Mouse (Mus musculus) retina, embryonic 14.5 days (tissue): ENCODE results near the gene Ccm2.
"Not testable (repeated sequence)": the region's sequence is repeated elsewhere in the genome, so short reads cannot be mapped to it uniquely, and the experiment has no call there.

Experiments used
- DNase-seq: peaks from one replicate; pipeline ENCODE4 v3.0.0-alpha.2; 2015; ENCODE audit warnings: low spot score

Gene Ccm2

GRCm38 (mm10) chr11:6546205-6547013 is at the start of gene Ccm2:
Ccm2 (plus strand) TSS chr11:6546887.
- DNase-seq = peak; percentile 93

- no peak for DNase-seq
These were observed 49.3 kb upstream of the Ccm2 start for GRCm38 (mm10) chr11:6497311-6497948.

GRCm38 (mm10) chr11:6502506-6502905 is 44.2 kb upstream of the Ccm2 start:
- DNase-seq = no peak

DNA sequence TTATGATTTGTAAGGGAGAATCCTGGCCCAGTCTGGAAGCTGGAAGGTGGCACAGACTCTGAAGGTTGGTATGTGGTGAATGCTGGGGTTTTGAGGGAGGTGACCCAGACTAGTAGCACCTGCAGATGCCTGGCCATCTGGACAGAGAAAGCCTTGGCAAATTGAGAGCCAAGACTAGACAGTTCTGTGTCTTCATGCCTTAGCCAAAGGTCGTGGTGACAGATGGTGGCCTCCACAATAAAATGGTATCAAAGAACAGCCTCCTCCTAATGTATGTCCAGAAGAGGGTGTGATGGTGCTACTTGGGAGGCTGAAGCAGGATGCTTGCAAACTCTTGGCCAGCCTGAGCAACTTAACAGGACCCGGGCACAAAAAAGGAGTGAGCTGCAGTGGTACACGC is 42.5 kb upstream of the Ccm2 start:
- no peak for DNase-seq

- no peak for DNase-seq
These were observed 42.0 kb upstream of the Ccm2 start for GRCm38 (mm10) chr11:6504689-6505088.

GRCm38 (mm10) chr11:6506516-6506915 is 40.2 kb upstream of the Ccm2 start:
- no peak for DNase-seq

GRCm38 (mm10) chr11:6508269-6508876 is 38.3 kb upstream of the Ccm2 start:
- no peak for DNase-seq

GRCm38 (mm10) chr11:6514837-6515236 is 31.9 kb upstream of the Ccm2 start:
- DNase-seq = peak; percentile 56

GRCm38 (mm10) chr11:6519491-6520033 is 27.1 kb upstream of the Ccm2 start:
- no peak for DNase-seq

DNA sequence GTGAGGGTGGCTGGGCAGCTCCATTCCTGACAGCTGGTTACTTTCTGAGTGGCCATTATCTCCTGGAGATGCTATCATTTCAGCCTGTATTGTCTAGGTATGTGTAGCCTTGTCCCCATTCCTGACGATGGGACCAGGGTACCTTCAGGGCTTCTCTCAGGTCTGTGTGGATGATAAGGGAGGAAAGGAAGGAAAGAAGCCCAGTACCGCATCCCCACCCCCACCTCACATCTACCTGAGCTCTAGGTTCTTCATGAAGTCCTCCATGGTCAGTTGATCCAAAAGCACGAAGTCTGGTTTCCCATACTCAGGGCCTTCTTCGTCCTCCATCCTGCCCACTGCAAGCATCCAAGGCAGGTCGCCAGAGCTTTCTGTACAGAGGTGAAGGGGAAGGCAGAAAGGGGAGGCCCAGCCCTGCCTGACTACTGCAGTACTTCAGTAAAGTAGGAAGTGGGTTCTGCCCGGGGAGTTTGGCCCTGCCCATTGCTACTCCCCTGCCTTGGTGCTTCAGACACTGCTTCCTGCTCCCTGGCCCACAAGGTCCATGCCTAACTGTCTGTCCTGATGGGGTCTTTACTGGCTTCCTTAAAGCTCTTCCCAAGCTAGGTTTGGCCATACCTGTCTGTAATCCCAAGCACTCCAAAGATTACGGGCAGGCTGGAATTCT is 26.0 kb upstream of the Ccm2 start, which contains the start of gene Myo1g:
TSS of gene Myo1g (minus strand) at position 459 of the 667 bp plus-strand sequence.
- no peak for DNase-seq

GRCm38 (mm10) chr11:6522782-6523525 is 23.7 kb upstream of the Ccm2 start:
- no peak for DNase-seq

DNA sequence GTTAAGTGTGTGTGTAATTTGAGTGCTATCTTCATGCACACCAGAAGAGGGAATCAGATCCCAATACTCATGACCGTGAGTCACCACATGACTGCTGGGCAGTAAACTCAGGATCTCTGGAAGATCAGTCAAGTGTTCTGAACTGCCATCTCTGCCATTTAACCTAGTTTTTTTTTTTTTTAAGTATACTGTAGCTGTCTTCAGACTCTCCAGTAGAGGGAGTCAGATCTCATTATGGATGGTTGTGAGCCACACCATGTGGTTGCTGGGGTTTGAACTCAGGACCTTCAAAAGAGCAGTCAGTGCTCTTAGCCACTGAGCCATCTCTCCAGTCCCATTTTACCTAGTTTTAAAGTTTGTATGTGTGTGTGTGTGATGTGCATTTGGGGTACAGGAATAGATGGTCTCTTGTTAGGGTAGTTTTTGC is 23.0 kb upstream of the Ccm2 start:
- no peak for DNase-seq

GRCm38 (mm10) chr11:6524165-6524879 is 22.4 kb upstream of the Ccm2 start:
- no peak for DNase-seq

GRCm38 (mm10) chr11:6524880-6525238 is 21.8 kb upstream of the Ccm2 start:
- no peak for DNase-seq

GRCm38 (mm10) chr11:6525241-6525640 is 21.4 kb upstream of the Ccm2 start:
- DNase-seq = no peak

DNA sequence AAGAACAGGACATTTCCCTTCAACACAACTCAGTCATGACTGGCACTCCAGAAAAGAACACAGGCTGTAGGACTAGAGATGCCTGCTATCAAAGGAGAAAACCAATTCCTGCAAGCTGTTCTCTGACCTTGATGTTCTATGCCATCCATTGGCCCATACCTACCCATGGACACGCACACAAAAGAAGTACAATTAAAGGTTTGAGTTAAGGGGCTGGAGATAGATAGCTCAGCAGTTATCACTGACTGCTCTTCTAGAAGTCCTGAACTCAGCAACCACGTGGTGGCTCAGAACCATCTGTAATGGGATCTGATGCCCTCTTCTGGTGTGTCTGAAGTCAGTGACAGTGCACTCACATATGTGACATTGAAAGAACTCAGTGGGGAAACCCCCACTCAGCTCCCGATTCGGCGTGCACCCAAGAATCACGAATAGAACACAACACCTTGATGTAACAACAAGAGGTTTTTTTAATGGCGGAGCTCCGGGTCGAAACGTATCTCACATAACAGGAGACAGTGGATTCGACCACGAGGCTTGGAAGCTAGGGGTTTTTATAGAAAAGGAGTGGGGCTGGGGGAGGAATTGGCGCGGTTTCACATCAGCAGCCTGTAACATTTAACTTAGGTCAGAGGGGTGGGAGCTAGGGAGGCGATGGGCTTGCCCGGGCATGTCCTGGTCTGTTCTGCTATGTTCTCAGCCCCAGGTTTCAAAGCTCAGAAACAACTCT is 20.0 kb upstream of the Ccm2 start:
- DNase-seq = not testable (repeated sequence)

- DNase-seq = no peak
These were observed 19.2 kb upstream of the Ccm2 start for GRCm38 (mm10) chr11:6527256-6528185.

- peak; percentile 99 for DNase-seq
These were observed 18.3 kb upstream of the Ccm2 start for GRCm38 (mm10) chr11:6528186-6529006.
